In the genomic region with DNA sequence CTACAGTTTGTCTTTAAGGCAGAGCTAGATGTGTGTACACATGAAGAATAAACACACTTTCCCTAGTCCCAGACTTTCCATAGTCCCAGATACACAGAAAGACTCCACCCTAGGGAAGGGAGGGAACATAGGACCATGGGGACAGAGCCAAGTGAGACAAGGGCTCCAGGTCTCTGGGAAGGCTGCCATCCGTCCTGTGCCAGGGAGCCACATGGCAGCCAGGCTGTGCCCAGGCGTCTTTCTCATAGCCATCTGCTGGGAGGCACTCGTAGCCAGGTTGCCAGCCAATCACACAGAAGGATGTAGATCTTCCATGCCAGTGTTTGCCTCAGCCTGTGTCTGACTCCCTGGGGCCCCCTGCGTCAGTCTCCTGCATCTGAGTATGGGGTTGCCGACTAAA, we compare ENCODE assay signal across 8 mouse cellular contexts.
DNase-seq lines count a peak whose midpoint lies in the region; ATAC-seq and TF ChIP-seq lines count a peak whose summit lies in the region.

No protein-coding gene starts in this region.

- H3K27me3 ChIP-seq in neural tube, embryonic 12.5 days (replicated peaks), result peaks cover 6% of the 10 kb centered on the region; the same call in 1 of the 2 replicates
- no peaks in the 10 kb centered on the region for H3K27me3 ChIP-seq in forebrain, postnatal 0 days (ENCODE audit: insufficient read depth, low read length)
- H3K27me3 ChIP-seq in intestine, embryonic 16.5 days (replicated peaks; ENCODE audit: control insufficient read depth, insufficient read depth, low read length), result no peaks in the 10 kb centered on the region

- H3K9me3 ChIP-seq in neural tube, embryonic 12.5 days, result 0 out of 2 replicates have a peak, but pooled peaks cover 9% of the 10 kb centered on the region
- no peaks in the 10 kb centered on the region for H3K9me3 ChIP-seq in forebrain, postnatal 0 days (ENCODE audit: low read length)
- no peaks in the 10 kb centered on the region for H3K9me3 ChIP-seq in intestine, embryonic 16.5 days (ENCODE audit: control insufficient read depth, low read length)

- 62% methylated on average over 5 of the region's 5 CpGs for WGBS in neural tube, embryonic 12.5 days
- WGBS in forebrain, postnatal 0 days, result 21% methylated on average over 5 of the region's 5 CpGs
- 65% methylated on average over 5 of the region's 5 CpGs for WGBS in intestine, embryonic 16.5 days

- H3K4me1 ChIP-seq in neural tube, embryonic 12.5 days, result peaks cover 6% of the 10 kb centered on the region
- H3K4me1 ChIP-seq in forebrain, postnatal 0 days (ENCODE audit: insufficient read depth), result peaks cover 5% of the 10 kb centered on the region; the same call in 1 of the 2 replicates
- H3K4me1 ChIP-seq in intestine, embryonic 16.5 days (ENCODE audit: control insufficient read depth, insufficient read depth, low read length), result peaks cover 10% of the 10 kb centered on the region; the same call in 1 of the 2 replicates

- H3K4me3 ChIP-seq in neural tube, embryonic 12.5 days, result no peak overlapping the region
- no peak overlapping the region for H3K4me3 ChIP-seq in forebrain, postnatal 0 days (ENCODE audit: low read depth, low read length)
- H3K4me3 ChIP-seq in intestine, embryonic 16.5 days (ENCODE audit: low read length), result no peak overlapping the region

- no peaks in the 10 kb centered on the region for H3K36me3 ChIP-seq in neural tube, embryonic 12.5 days
- H3K36me3 ChIP-seq in forebrain, postnatal 0 days (ENCODE audit: insufficient read depth), result no peaks in the 10 kb centered on the region
- no peaks in the 10 kb centered on the region for H3K36me3 ChIP-seq in intestine, embryonic 16.5 days (ENCODE audit: control insufficient read depth, insufficient read depth, low read length)

- ATAC-seq in neural tube, embryonic 12.5 days (ENCODE audit: low FRiP score, low read depth), result peak; percentile 50; the same call in 1 of the 2 replicates
- ATAC-seq in forebrain, postnatal 0 days, result peak; percentile 94
- ATAC-seq in intestine, embryonic 16.5 days, result peak; percentile 69
- no peak for ATAC-seq in erythroblast, adult 5-6 weeks (replicated peaks; ENCODE audit: low FRiP score, poor library complexity, severe bottlenecking)
- ATAC-seq in CD4-positive, CD25-positive, alpha-beta regulatory T cell, adult 4 months, result no peak

- no peak overlapping the region for H3K27ac ChIP-seq in neural tube, embryonic 12.5 days
- H3K27ac ChIP-seq in forebrain, postnatal 0 days (ENCODE audit: low read depth, low read length), result no peak overlapping the region
- no peak overlapping the region for H3K27ac ChIP-seq in intestine, embryonic 16.5 days (ENCODE audit: low read length)

- no peak for DNase-seq in neural tube, embryonic 10.5 days (ENCODE audit: extremely low spot score, low spot score)
- DNase-seq in forebrain, postnatal 0 days, result peak; percentile 96
- peak; percentile 45 for DNase-seq in lung, postnatal 14 days
- DNase-seq in kidney, adult 8-10 months, result no peak

- no peak overlapping the region for H3K4me2 ChIP-seq in neural tube, embryonic 12.5 days (replicated peaks)
- H3K4me2 ChIP-seq in forebrain, postnatal 0 days (ENCODE audit: low read depth), result no peak overlapping the region
- H3K4me2 ChIP-seq in intestine, embryonic 16.5 days (ENCODE audit: low read depth, low read length), result no peak overlapping the region

- peak; percentile 40 for TF ChIP-seq CTCF in forebrain, postnatal 0 days (IDR thresholded peaks at IDR 0.05; ENCODE audit: low read depth)

- H3K9ac ChIP-seq in neural tube, embryonic 12.5 days, result no peak overlapping the region
- H3K9ac ChIP-seq in forebrain, postnatal 0 days, result no peak overlapping the region
- no peak overlapping the region for H3K9ac ChIP-seq in intestine, embryonic 16.5 days (ENCODE audit: low read depth, low read length)

Comparison
In these comparisons a context has a peak if more than half of its experiments do, and no peak if none do; other contexts are left out.
1. ATAC-seq: peak in neural tube, embryonic 12.5 days (single experiment), forebrain, postnatal 0 days (single experiment) and intestine, embryonic 16.5 days (single experiment); none in erythroblast, adult 5-6 weeks (single experiment) and CD4-positive, CD25-positive, alpha-beta regulatory T cell, adult 4 months (single experiment).
2. DNase-seq: peak in forebrain, postnatal 0 days (single experiment) and lung, postnatal 14 days (single experiment); none in neural tube, embryonic 10.5 days (single experiment) and kidney, adult 8-10 months (0 of 2).